Mouse (Mus musculus) lung, embryonic 15.5 days (tissue): Measurements from ENCODE around the gene Alg14. TPM values are rescaled to one million over a fixed set of nuclear protein-coding genes. Genes with fewer than 3 reads are reported as not detected.

Source experiments
- ATAC-seq: fragments of 200-750 bp; cut with Nextera tagmentation; 2 replicates; pipeline ENCODE4 v1.8.0; 2017; ENCODE audit warnings: moderate number of reproducible peaks, borderline replicate concordance; ENCODE audit not compliant: low FRiP score, low TSS enrichment; ENCODE audit errors: extremely low read depth
- H3K27ac ChIP-seq: fragments of 300-500 bp; sonication (generic); 2 replicates; pipeline ENCODE4 v1.5.1; 2015; ENCODE audit warnings: moderate library complexity, mild to moderate bottlenecking, inconsistent platforms
- H3K27me3 ChIP-seq: fragments of 300-500 bp; sonication (generic); 2 replicates; pipeline ENCODE4 v1.6.1; 2015; ENCODE audit warnings: inconsistent platforms
- H3K36me3 ChIP-seq: fragments of 300-500 bp; sonication (generic); 2 replicates; pipeline ENCODE4 v1.6.1; 2015; ENCODE audit warnings: inconsistent platforms
- H3K4me1 ChIP-seq: fragments of 300-500 bp; sonication (generic); 2 replicates; pipeline ENCODE4 v1.6.1; 2015; ENCODE audit warnings: inconsistent platforms
- H3K4me2 ChIP-seq: fragments of 300-500 bp; sonication (generic); 2 replicates; pipeline ENCODE4 v1.6.1; 2015; ENCODE audit warnings: inconsistent platforms, mild to moderate bottlenecking, moderate library complexity
- H3K4me3 ChIP-seq: fragments of 300-500 bp; sonication (generic); 2 replicates; pipeline ENCODE4 v1.5.1; 2015; ENCODE audit warnings: mild to moderate bottlenecking, inconsistent platforms
- H3K9ac ChIP-seq: fragments of 300-500 bp; sonication (generic); 2 replicates; pipeline ENCODE4 v1.6.1; 2015; ENCODE audit warnings: inconsistent platforms
- H3K9me3 ChIP-seq: fragments of 300-500 bp; sonication (generic); 2 replicates; pipeline ENCODE4 v1.6.1; 2016; ENCODE audit warnings: inconsistent platforms
- WGBS: fragments of 180-500 bp; shearing (Covaris S2); methylation state at CpG from one replicate; pipeline ENCODE4 v1.1.7; 2015; 5-methylcytosine and 5-hydroxymethylcytosine counted together
- polyA plus RNA-seq: library from polyadenylated mRNA; unstranded; fragments of >200 nt; fragmentation: Nextera tagmentation; extraction: Ambion mirVana; gene quantifications from 2 replicates; pipeline ENCODE4 v1.2.1, GENCODE M21; 2015

Alg14 gene
- polyA plus RNA-seq, 1 experiment from 2014 or later = 44.5 TPM

DNA sequence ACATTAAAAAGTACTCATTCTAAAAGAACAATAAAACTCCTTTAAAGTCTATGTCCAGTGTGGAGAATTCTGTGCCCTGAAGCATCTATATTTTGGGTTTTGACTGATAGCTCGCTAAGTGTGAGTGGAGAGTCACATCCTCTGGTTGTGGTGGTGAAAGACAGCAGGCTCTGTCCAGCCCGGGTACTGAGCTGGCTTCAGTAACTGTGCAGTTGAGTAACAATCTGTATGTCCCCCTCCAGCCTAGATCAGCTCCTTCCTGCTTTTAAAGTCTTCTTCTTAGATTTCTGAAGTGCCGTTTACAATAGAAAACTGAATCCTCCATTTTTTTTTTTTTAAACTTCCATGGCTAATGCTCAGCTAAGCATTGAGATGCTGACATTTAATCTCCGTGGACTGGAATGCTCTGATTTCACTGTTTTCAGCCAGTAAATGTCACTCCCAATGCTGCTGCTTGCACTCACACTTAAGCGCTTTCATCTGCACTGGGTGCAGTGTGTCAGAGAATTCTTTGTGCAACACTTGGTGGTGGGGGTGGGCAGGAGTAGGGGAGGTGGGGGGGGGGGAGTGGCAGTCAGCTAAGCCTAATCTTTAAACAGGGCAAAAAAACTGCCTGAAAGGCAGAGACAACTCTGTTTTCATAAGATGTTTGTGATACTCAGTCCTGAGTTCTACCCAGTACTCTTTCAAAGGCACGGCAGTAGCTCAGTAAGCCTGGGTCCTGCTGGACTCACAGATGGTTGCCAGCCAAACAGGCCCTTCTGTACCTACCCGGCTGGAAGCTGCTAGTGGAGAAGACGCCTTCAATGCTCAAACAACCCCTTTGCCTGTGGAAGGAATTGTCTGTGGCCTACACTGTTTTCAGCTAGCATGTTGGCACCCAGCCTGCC, 52.7 kb downstream of the Alg14 start:
- Histone ChIP-seq H3K9ac (no peak overlapping the region), H3K27me3 (no peaks in the 10 kb centered on the region), H3K4me2 (no peak overlapping the region), H3K4me3 (no peak overlapping the region), H3K36me3 (no peaks in the 10 kb centered on the region), H3K27ac (peak overlapping the region; percentile 56), H3K4me1 (peaks cover 35% of the 10 kb centered on the region), H3K9me3 (no peaks in the 10 kb centered on the region)
- peak; percentile 51; the same call in 1 of the 2 replicates for ATAC-seq
- WGBS = 15% methylated on average over 8 of the region's 8 CpGs

DNA sequence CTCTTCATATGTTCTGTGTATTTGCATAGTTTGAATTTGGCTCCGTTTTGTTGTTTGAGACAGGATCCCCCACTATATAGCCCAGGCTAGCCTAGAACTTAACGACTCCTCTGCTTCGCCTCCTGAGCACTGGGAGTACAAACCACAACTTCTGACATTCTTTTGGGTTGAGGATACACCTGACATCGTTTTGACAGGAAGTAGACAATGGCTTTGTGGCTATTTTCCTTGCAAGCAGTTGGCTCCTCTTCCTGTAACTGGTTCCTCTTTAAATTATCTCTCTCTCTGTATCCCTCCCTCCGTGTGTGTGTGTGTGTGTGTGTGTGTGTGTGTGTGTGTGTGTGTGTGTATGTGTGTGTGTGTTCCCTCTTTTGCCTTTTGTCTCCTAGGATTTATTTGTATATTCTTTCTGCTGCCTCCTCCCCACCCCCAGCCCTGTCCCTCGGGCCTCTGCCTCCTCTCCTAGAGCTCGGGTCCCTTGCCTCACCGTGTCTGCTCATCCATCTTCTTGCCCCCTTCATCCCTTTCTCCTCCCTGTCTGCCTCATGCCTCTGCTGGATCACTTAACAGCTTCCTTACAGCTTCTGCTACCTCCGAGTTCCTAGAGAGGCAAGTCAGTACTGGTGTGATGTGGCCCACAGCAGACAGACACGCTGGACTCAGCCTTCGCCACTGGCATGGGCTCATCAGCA, 53.5 kb downstream of the Alg14 start:
- peak overlapping the region; percentile 56 for H3K27ac ChIP-seq
- H3K9ac ChIP-seq = no peak overlapping the region
- no peak for ATAC-seq
- H3K4me2 ChIP-seq = no peak overlapping the region
- WGBS = 26% methylated on average over 11 of the region's 11 CpGs
- no peaks in the 10 kb centered on the region for H3K27me3 ChIP-seq
- no peak overlapping the region for H3K4me3 ChIP-seq
- no peaks in the 10 kb centered on the region for H3K9me3 ChIP-seq
- peaks cover 36% of the 10 kb centered on the region for H3K4me1 ChIP-seq
- no peaks in the 10 kb centered on the region for H3K36me3 ChIP-seq

DNA sequence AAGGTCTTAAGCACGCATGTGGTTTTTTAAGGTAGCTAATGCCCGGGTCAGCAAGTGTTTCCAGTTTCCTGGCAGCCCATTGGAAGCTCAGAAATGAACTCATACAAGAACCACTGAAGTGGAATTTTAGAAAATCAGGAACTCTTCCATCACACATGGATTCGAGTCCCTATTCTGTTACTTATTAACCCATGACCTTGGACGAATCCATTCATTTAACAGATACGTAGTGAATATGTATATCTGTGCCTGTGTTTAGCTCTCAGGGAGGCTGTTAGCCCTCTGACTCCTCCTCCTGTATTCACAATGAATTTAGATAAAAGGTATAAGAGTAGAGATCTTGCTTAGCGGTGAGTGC, 54.0 kb downstream of the Alg14 start:
- Histone ChIP-seq H3K4me1 (peaks cover 32% of the 10 kb centered on the region), H3K9ac (no peak overlapping the region), H3K9me3 (no peaks in the 10 kb centered on the region), H3K27me3 (no peaks in the 10 kb centered on the region), H3K4me2 (no peak overlapping the region), H3K36me3 (no peaks in the 10 kb centered on the region), H3K4me3 (no peak overlapping the region), H3K27ac (peak overlapping the region; percentile 29; the same call in 1 of the 2 replicates)
- ATAC-seq = no peak
- WGBS = 31% methylated on average over 6 of the region's 6 CpGs

DNA sequence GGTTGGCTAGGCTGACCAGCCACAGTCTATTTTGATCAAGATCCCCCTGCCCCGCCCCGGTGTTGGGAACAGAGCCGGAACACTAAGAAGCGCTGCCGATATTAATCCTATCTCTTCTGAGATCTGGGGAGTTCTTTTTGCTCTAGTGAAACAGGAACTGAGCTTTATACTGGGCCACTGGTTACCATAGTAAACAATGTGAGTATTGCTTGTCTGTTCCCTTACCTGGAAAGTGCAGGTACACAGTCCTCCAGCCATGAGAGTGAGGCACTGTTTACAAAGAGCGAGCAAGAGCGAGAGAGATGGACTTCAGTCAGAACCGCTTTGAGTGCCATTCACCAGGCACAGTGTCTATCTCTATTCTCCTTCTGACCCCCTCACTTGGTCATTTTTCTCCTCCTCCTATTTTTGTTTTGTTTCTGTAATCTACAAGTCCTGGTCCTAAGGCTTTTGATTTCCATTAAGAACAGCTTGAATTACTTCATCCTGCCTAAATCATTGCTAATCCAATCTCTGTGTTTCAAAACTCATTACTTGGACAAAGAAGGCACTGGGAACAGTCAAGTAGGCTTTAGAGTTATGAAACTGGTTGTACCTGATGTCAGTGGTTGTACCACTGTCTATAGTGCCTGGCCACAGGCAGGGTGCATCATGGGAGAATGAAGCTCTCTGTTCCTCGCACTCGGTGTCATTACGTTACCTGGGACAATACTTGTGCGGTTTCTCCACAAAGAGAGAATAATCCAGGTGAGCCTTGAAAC, 55.1 kb downstream of the Alg14 start:
- Histone ChIP-seq H3K27me3 (no peaks in the 10 kb centered on the region), H3K9ac (no peak overlapping the region), H3K36me3 (no peaks in the 10 kb centered on the region), H3K27ac (no peak overlapping the region), H3K4me3 (no peak overlapping the region), H3K4me1 (peaks cover 28% of the 10 kb centered on the region), H3K9me3 (no peaks in the 10 kb centered on the region), H3K4me2 (no peak overlapping the region)
- 82% methylated on average over 12 of the region's 12 CpGs for WGBS
- ATAC-seq = no peak

DNA sequence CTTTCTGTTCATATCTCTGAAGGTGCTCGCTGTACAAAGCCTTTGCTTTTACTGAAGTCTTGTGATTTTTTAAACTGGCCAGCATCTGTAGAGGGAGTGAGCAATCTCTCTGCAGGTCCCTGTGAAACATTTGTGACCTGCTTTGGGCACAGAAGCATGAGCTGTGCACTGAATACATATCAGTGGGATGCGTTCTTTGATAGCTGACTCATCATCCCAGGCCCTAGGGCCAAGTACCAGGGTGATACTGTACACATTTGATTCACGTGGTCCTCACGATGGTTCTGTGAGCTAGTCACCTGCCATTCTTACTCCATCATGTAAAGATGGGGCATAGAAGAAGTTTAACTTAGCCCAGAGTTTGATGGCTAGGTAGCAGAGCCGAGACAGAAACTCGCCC, 57.2 kb downstream of the Alg14 start:
- Histone ChIP-seq H3K27me3 (no peaks in the 10 kb centered on the region), H3K9ac (no peak overlapping the region), H3K4me1 (peaks cover 28% of the 10 kb centered on the region), H3K4me2 (no peak overlapping the region), H3K4me3 (no peak overlapping the region), H3K36me3 (no peaks in the 10 kb centered on the region), H3K27ac (no peak overlapping the region), H3K9me3 (no peaks in the 10 kb centered on the region)
- 79% methylated on average over 6 of the region's 6 CpGs for WGBS
- ATAC-seq = no peak

DNA sequence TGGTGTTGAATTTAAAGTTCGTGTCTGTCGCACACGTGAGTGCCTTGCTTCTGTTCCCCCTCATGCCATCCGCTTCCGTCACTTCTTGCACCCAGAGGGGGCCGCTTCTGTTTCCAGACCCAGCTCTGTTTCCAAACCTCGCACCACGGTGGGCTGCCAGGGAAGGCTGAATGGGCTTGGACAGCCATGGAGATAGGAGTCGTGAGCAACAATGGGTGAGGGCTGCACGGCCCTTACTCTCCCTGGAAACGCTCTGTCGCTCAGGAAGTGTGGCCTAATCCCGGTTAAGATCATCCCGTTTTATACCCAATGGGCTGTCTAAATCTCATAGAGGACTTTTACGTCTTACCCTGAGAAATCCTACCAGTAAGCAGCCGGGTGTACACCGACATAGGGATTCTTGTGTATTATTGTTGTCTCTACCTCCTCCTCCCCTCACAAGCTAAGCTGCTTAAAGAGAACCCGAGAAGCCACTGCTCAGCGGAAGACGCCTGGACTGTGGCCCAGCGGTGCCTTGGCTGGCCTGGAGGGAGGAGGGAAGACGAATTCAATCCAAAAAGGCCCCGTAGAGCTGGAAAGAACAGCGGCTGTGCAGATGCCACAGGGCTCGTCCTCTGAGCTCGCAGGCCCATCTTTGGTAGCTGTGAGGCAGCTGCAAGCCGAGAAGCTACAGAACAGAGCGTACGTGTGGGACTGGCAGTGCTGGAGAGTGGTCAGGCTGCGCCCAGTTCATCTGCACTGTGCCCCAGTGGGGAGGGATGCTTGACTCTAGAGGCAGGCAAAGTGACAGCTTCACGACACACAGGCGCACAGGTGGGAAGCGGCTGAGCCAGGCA, 58.0 kb downstream of the Alg14 start:
- H3K27ac ChIP-seq = peak overlapping the region; percentile 41
- H3K9ac ChIP-seq = no peak overlapping the region
- no peak overlapping the region for H3K4me2 ChIP-seq
- no peaks in the 10 kb centered on the region for H3K36me3 ChIP-seq
- H3K4me1 ChIP-seq = peaks cover 21% of the 10 kb centered on the region
- WGBS = 70% methylated on average over 33 of the region's 33 CpGs
- peak; percentile 41; the same call in 1 of the 2 replicates for ATAC-seq
- no peaks in the 10 kb centered on the region for H3K9me3 ChIP-seq
- no peak overlapping the region for H3K4me3 ChIP-seq
- no peaks in the 10 kb centered on the region for H3K27me3 ChIP-seq

GRCm38 (mm10) chr3:121351257-121351656, 59.7 kb downstream of the Alg14 start:
- no peak overlapping the region for H3K9ac ChIP-seq
- no peak overlapping the region for H3K4me2 ChIP-seq
- ATAC-seq = no peak
- no peaks in the 10 kb centered on the region for H3K9me3 ChIP-seq
- no peaks in the 10 kb centered on the region for H3K27me3 ChIP-seq
- no peak overlapping the region for H3K27ac ChIP-seq
- WGBS = 89% methylated on average over 6 of the region's 6 CpGs
- no peaks in the 10 kb centered on the region for H3K36me3 ChIP-seq
- H3K4me3 ChIP-seq = no peak overlapping the region
- H3K4me1 ChIP-seq = peaks cover 8% of the 10 kb centered on the region

- H3K9ac ChIP-seq = no peak overlapping the region
- WGBS = 74% methylated on average over 9 of the region's 9 CpGs
- H3K36me3 ChIP-seq = no peaks in the 10 kb centered on the region
- no peak overlapping the region for H3K4me2 ChIP-seq
- no peak overlapping the region for H3K4me3 ChIP-seq
- no peaks in the 10 kb centered on the region for H3K27me3 ChIP-seq
- no peak overlapping the region for H3K27ac ChIP-seq
- H3K9me3 ChIP-seq = no peaks in the 10 kb centered on the region
- H3K4me1 ChIP-seq = peaks cover 10% of the 10 kb centered on the region
- no peak for ATAC-seq
Observed at GRCm38 (mm10) chr3:121354281-121354680, 62.7 kb downstream of the Alg14 start.

DNA sequence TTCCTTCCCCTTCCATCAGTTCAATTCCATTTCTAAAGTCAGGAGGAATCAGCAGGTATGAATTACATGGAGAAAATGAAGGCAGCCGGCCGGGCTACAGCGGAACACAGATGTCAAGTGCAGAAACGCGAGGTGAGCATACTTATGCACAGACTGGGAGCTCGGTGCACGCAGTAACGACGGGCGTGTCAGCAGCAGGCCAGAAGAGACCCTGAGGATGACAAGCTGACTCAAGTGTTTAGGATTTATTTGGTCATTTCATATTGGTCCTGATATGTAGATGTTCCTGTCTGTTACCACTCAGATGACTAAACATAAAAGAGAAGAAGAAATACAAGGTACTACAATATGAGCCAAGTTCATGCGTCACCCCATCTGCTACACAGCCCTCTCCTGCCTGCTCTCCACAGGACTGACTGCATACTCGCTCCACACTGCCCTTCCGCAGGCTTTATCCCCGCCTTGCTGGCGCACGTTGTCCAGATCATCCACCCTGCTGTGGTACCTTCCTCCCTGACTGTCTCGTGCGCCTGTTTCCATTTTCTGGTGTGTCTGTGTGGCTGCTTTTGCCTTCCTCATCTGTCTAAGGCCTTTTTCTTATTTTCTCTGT, 63.4 kb downstream of the Alg14 start:
- H3K27me3 ChIP-seq = no peaks in the 10 kb centered on the region
- H3K4me1 ChIP-seq = peaks cover 3% of the 10 kb centered on the region; the same call in 1 of the 2 replicates
- 83% methylated on average over 18 of the region's 18 CpGs for WGBS
- no peaks in the 10 kb centered on the region for H3K9me3 ChIP-seq
- no peak overlapping the region for H3K27ac ChIP-seq
- no peak overlapping the region for H3K9ac ChIP-seq
- no peak overlapping the region for H3K4me3 ChIP-seq
- no peak for ATAC-seq
- no peak overlapping the region for H3K4me2 ChIP-seq
- H3K36me3 ChIP-seq = no peaks in the 10 kb centered on the region

DNA sequence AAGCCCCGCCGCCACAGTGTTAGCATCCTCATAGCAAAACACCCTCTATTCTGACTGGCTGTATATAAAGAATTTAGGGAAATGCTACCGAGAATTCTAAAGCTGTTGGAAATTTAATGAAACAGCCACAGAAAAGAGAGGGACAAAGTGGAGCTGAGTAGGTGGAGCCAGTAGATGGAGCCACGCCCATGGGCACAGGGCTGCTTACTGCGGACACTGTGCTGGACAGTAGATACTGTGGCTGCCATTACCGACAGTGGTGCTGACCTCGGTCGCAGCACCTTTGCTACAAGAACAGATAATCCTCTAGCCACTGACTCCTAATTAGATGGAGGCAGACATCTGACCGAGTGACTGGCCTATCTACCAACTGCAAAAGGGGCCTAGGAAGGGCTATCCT, 64.0 kb downstream of the Alg14 start:
- Histone ChIP-seq H3K9me3 (no peaks in the 10 kb centered on the region), H3K36me3 (no peaks in the 10 kb centered on the region), H3K27me3 (no peaks in the 10 kb centered on the region), H3K4me2 (no peak overlapping the region), H3K9ac (no peak overlapping the region), H3K4me1 (0 out of 2 replicates have a peak, but pooled peaks cover 3% of the 10 kb centered on the region), H3K27ac (no peak overlapping the region), H3K4me3 (no peak overlapping the region)
- no peak for ATAC-seq
- 82% methylated on average over 9 of the region's 9 CpGs for WGBS

DNA sequence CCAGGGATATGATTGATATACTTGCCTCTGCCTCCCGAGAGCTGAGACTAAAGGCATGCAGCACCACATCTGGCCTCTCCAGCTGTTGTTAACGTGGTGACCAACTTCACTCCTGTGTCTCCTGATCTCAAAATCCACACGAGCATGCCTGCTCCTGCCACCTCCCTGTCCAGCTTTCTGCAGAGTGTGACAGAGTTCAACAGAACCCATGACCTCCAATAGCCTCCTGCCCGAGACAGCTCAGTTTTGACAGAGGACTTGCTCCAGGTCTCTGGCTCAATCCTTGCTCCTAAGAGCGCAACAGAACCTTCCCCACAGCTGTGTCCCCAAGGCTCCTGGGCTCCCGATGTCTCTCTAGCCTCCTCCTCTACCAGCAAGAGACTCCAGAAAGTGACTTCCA, 64.5 kb downstream of the Alg14 start:
- H3K9me3 ChIP-seq = no peaks in the 10 kb centered on the region
- no peak overlapping the region for H3K9ac ChIP-seq
- no peaks in the 10 kb centered on the region for H3K27me3 ChIP-seq
- 0 out of 2 replicates have a peak, but pooled peaks cover 3% of the 10 kb centered on the region for H3K4me1 ChIP-seq
- no peak overlapping the region for H3K4me3 ChIP-seq
- whole genome bisulfite sequencing = 68% methylated on average over 6 of the region's 6 CpGs
- H3K27ac ChIP-seq = no peak overlapping the region
- no peaks in the 10 kb centered on the region for H3K36me3 ChIP-seq
- no peak overlapping the region for H3K4me2 ChIP-seq
- ATAC-seq = no peak
